Mouse (Mus musculus) kidney, postnatal 14 days (tissue): ENCODE results near the gene Anks3.

Experiments
- DNase-seq: peaks from one replicate; pipeline ENCODE4 v3.0.0; 2022; ENCODE audit warnings: mixed read lengths

Anks3 gene

DNA sequence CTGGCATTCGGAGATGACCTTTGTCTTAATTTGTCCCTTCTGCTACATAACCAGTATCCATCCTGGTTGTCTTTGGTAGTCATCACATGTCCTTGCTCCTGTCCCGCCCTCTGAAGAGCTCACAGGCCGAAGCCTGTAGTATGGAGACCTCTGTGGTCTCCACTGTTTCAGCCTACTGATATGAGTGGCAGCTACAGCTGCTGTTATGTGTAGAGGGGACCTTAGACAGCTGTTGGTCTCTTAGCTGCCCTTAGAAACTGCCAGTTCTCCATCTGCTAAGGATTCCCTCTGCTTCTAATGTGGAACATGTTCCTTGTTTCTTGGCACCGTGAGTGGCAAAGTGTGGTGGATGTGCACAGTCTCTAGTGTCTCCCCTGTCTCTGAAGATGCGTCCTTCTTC lies 40.0 kb downstream of the Anks3 start:
- DNase-seq = no peak

- no peak for DNase-seq
Observed at GRCm38 (mm10) chr16:4922481-4922880, 41.5 kb downstream of the Anks3 start.

- no peak for DNase-seq
Observed at GRCm38 (mm10) chr16:4920556-4920955, 43.4 kb downstream of the Anks3 start.

DNA sequence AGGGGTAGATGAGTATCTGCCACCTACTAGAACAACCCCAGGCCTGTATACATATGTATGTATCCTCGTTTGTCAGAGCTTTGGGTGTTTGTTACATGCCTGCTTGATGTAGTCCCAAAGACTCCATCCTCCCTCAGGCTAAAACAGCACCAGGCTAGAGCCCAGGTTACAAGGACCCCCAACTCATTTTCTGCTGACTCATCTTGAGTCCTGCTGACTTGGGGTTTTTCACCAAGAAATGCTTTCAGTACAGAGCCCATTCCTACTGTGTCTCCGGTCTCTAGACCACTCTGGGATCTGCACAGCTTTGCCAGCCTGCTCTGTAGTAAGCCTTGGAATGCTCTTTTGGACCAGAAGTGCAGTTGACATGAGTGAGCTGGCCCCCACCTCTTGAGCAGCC lies 47.4 kb downstream of the Anks3 start:
- DNase-seq = no peak

DNA sequence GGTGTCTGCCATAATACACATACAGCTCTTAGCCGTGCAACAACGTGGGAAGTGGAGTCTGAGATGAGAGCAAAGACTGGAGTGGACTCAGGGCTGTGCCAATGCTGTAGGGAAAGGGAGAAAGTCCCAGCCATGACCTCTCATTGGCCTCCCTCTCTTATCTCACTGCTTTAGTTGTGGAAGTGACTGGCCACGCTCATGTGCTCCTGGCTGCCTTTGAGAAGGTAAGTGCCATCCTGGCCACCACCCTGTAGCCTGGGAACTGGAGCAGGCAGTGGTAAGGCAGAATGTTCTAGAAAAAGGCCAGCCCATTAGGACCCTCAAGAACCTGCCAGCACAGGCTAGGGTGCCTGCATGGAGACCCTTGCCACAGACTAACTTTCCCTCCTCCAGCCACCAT lies 48.1 kb downstream of the Anks3 start:
- DNase-seq = no peak

DNA sequence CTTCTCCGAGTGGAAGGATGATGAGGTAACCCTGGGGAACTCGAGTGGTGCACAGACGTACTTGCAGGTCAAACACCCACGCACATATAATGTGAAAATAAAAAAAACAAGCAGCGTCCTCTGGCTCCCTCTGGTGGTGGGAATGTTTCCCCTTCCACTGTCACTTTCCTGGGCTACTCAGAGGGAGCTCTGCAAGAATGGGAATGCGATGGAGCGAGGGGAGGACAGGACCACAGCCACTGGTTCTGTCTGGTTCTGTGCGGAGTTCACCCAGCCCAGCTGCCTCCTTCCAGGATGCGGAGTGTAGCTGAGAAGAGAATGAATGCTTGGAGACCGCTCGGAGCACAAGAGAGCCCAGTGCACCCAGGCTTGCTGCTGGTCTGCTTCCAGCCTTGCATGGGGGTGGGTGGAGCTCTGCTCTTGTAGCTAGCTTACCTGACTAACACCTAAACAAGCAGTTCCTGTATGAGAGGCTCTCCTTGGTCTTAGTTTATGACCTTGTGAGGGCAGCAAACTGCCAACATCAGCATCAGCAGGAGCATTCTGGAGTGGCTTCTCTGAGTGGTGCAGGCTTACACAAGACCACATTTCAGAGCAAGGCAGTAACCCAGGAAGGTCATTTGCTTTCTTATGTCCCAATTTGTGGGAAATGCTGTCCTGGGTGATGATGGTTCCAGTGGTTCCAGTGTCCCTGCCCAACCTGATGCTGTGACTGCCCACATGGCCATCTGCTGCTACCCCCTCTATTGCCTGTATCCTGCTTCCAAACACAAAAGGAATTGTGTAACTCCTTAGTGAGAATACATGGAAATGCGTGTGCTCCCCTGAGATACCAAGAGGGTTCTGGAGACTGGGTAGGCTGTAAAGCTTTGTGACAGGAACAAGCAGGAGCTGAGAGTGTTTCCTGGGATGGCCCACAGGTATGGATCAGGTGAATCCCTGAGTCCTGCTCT lies 49.9 kb downstream of the Anks3 start:
- peak; percentile 90 for DNase-seq

DNA sequence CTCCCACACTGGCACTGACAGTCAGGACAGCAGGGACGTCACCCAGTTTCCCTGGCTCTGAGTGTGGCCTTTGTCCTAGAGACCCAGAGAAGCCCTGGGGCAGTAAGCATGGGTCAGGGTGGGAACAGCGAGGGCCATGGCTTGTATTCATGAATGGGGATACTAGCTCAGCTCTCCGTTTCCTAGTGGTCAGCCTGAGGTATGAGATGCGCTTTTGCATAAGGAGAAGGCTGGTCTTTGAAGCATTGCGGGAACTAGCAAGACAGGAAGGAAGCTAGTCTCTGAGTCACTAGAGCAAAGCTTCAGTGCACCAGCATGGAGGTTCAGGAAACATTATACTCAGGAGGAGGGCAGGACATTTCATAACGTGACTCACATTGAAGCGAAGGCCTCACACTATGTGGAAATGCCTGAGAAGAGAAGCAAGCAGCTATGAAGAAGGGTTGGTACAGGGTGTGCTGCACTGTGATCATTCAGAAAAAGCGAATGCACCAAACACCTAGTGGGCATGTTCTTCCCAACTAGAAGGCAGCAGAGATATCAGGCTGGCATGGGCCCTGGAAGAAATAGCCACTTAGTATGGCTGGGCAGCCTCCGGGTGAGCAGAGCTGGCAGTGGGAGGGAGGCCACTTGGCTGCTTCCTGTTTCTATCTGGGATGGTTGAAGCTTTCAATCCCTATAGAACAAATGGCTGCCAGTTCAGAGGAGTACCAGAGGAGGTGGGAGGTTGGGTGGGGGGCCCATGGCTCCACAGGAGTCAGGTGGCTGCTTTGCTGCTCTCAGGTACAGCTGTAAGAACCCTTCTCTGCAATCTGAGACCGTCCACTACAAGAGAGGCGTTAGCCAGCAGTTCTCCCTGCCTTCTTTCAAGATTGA lies 50.9 kb downstream of the Anks3 start:
- DNase-seq = peak; percentile 35

DNA sequence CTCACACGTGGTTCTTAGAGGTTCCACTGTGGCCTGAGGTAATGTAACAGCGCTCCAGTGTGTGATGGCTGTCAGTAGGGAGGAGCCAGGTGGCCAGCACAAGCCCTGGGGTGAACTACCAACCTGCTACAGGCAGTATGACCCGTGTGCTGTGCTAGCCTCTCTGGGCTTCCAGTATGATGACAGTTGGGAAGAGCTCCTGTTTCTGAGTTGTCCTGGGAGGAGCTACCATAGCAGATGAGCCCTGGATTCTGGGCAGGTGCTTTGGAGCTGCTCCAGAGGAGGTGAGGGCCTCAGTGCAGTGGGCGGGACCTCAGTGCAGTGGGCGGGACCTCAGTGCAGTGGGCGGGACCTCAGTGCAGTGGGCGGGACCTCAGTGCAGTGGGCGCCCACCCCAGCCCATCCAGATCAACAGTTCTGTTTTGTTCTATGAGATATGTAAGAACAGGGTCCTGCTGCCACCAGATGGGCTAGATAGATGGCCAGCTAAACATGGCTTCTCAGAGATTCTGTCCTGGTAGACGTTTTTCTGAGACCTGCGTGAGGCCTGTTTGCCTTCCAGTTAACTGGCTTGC lies 51.8 kb downstream of the Anks3 start:
- DNase-seq = peak; percentile 19

- DNase-seq = no peak
Observed at GRCm38 (mm10) chr16:4910758-4911157, 53.2 kb downstream of the Anks3 start.

GRCm38 (mm10) chr16:4909745-4910144 lies 54.3 kb downstream of the Anks3 start:
- DNase-seq = no peak

DNA sequence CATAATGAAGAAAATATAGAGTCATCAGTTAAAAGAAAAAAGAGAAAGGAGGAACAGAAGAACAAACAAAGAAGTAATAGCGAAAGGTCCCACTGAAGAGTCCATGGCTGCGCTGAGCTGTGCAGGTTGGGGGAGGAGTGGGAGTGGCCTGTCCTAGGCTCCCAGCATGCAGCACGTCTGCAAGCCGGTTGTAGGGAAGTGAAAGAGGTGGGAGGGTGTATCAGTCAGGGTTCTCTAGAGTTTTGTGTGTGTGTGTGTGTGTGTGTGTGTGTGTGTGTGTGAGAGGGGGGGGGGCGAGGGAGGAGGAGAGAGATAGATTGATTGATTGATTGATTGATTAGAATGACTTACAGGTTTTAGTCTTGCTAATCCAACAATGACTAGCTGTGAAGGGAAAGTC lies 56.0 kb downstream of the Anks3 start:
- DNase-seq = no peak

GRCm38 (mm10) chr16:4907386-4907785 lies 56.6 kb downstream of the Anks3 start:
- peak; percentile 25 for DNase-seq

DNA sequence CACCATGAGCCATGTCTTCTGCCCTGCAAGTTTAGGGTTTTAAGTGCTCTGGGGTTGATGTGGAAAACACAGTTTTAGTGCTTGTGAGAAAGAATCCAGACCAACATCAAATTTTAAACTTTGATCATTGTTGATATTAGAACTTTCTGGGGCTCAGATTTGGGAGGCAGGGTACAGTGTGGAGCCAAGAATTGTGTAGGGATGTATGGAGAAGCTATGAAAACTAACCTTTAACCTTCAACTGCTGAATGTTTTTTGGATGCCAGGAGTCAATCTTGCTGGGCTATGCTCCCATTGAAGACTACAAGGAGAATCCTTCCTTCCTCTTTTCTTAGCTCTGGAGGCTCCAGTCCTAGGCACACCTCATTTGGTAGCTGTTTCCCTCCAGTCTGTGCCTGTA lies 57.4 kb downstream of the Anks3 start:
- DNase-seq = no peak

- no peak for DNase-seq
Observed at GRCm38 (mm10) chr16:4905591-4905990, 58.4 kb downstream of the Anks3 start.

- no peak for DNase-seq
Observed at GRCm38 (mm10) chr16:4904878-4905277, 59.1 kb downstream of the Anks3 start.

GRCm38 (mm10) chr16:4903491-4904102 lies 60.4 kb downstream of the Anks3 start:
- peak; percentile 34 for DNase-seq

GRCm38 (mm10) chr16:4902390-4902789 lies 61.6 kb downstream of the Anks3 start:
- no peak for DNase-seq

GRCm38 (mm10) chr16:4901167-4901566 lies 62.8 kb downstream of the Anks3 start:
- DNase-seq = peak; percentile 51

DNA sequence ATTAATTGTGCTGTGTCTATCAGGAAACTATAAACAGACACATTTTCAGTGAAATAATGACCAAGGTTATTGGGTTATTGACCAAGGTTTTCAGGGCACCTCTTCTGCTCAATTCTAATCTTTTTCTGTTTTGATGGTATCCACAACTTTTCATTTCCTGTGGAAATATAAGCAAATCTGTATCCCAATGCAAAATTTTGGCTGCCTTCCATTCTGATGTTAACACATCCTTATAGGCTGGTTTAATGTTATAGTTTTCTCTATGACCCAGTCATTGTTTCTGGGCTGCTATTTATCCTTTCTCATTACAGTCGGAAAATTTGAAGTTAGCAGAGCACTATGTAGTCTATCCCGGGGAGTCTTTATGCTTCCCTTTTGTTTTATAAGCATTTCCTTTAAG lies 64.3 kb downstream of the Anks3 start:
- no peak for DNase-seq

GRCm38 (mm10) chr16:4898881-4899280 lies 65.1 kb downstream of the Anks3 start:
- DNase-seq = no peak

DNA sequence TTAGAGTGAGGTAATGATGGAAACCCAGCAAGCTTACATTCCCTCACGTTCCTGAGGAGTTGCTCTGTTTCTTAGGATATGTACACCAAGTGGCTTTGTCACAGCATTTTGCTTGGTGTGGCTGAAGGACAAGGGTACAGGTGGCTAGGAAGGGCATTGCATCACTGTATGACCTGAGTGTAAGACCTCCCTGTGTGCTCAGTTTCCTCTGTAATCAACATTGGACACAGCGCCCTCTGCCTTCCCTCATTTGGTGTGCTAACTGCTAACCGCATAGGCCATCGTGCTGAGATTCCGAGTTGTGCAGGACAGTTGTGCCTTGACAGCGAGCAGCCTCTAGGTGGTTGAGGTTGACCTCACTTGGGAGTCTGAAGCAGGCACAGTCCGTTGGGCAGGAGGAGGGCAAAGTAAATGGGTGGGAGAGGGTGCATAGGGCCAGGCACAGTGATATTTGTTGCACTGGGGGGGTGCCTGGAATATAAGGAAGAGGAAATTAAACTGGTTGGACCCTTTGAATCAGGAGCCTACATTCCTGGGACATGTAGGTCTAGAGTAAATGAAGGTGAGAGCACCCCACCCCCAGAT lies 66.8 kb downstream of the Anks3 start:
- DNase-seq = no peak

DNA sequence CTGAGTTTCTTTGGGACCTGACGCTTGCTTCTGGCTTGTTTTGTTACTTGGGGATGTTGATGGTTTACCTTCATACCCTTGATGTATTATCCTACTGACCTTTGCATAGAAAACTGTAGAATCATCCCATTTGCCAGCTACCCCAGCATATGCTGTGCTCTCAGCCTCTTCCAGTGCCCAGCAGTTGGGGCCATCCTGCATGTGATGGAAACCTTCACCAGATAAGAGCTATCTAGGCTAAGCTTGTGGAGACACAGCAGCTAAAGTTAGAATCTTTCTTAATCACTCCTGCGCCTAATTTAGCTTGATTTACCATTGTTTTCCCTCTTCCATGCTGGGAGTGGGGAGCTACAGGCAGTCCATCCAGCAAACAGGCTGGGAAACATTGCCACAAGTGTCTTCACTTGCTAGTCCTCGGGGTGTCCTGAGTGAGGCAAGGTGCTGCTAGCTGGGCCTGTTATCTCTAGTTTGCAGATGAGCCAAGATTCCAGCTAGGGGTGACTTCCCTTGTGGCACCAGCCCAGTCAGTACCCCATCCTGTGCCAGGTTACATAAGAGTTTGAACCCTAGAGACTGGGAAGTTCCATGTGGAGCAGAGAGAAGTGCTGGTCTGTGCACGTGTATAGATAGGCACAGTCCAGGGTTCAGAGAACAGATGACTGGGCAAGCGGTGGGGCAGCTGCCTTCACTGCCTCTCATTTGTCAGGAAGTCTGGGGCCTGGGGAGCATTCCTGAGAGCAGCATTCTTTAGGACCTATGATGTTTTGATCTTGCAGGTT lies 67.6 kb downstream of the Anks3 start:
- peak; percentile 71 for DNase-seq
